Mouse (Mus musculus) C2C12 (cell line): Measurements from ENCODE around the gene Gm20708.

Experiments
- CTCF ChIP-seq: IDR thresholded peaks from one replicate; pipeline ENCODE4 v1.5.1; 2011; ENCODE audit not compliant: control insufficient read depth, insufficient read depth, insufficient read length
- MAX ChIP-seq: IDR thresholded peaks from one replicate; pipeline ENCODE4 v1.6.1; 2011; ENCODE audit warnings: mild to moderate bottlenecking, control low read depth
- MYOD1 ChIP-seq: IDR thresholded peaks from one replicate; pipeline ENCODE4 v1.6.1; 2011; ENCODE audit warnings: low read depth; ENCODE audit not compliant: control insufficient read depth, insufficient read length
- MYOG ChIP-seq: IDR thresholded peaks from one replicate; pipeline ENCODE4 v1.6.1; 2011; ENCODE audit not compliant: control insufficient read depth, insufficient read length; ENCODE audit errors: extremely low read depth

GRCm38 (mm10) chr11:117880977-117881358 is 71.5 kb downstream of the Gm20708 start:
- TF ChIP-seq MYOG = no peak
- TF ChIP-seq MAX = no peak
- TF ChIP-seq CTCF = no peak
- no peak for TF ChIP-seq MYOD1
